Mouse (Mus musculus): ENCODE results near the gene Tspan15. TPM values are rescaled to one million over a fixed set of nuclear protein-coding genes. Genes with fewer than 3 reads are reported as not detected.

Gene Tspan15
- 19.4 and 23.2 TPM in 2 replicates for polyA plus RNA-seq (2015; fragmentation: Nextera tagmentation; extraction: Ambion mirVana)

- H3K9me3 ChIP-seq (replicated peaks; ENCODE audit: control insufficient read depth, low read length, poor library complexity, severe bottlenecking), result no peaks in the 10 kb centered on the region
- peak within 1 kb of the TSS; percentile 97 for H3K4me2 ChIP-seq (ENCODE audit: low read length)
- peaks cover 5% of the 10 kb centered on the region for H3K4me1 ChIP-seq (ENCODE audit: control insufficient read depth, insufficient read depth, low read length)
- H3K27me3 ChIP-seq (ENCODE audit: control insufficient read depth, insufficient read depth, low read depth, low read length), result no peaks in the 10 kb centered on the region
- under 1% methylated on average over 57 of the region's 59 CpGs for WGBS
- peak; percentile 97 for ATAC-seq
- H3K9ac ChIP-seq (ENCODE audit: low read depth, low read length), result peak within 1 kb of the TSS; percentile 75
- H3K27ac ChIP-seq (ENCODE audit: low read length), result no peak within 1 kb of the TSS
- no peaks in the 10 kb centered on the region for H3K36me3 ChIP-seq (ENCODE audit: control insufficient read depth, insufficient read depth, low read length)
- H3K4me3 ChIP-seq (ENCODE audit: low read depth, low read length), result peak within 1 kb of the TSS; percentile 73
Measured at GRCm38 (mm10) chr10:62230708-62231394, at the start of gene Tspan15. Tspan15 (minus strand) TSS chr10:62231251.

GRCm38 (mm10) chr10:62279671-62280070, 48.6 kb upstream of the Tspan15 start:
- H3K9me3 ChIP-seq (replicated peaks; ENCODE audit: control insufficient read depth, low read length, poor library complexity, severe bottlenecking), result no peaks in the 10 kb centered on the region

GRCm38 (mm10) chr10:62279066-62279465, 48.0 kb upstream of the Tspan15 start:
- no peak for ATAC-seq
- Histone ChIP-seq H3K9me3 (replicated peaks; ENCODE audit: control insufficient read depth, low read length, poor library complexity, severe bottlenecking) (no peaks in the 10 kb centered on the region), H3K36me3 (ENCODE audit: control insufficient read depth, insufficient read depth, low read length) (peaks cover 52% of the 10 kb centered on the region), H3K4me3 (ENCODE audit: low read depth, low read length) (no peak overlapping the region), H3K27ac (ENCODE audit: low read length) (no peak overlapping the region), H3K9ac (ENCODE audit: low read depth, low read length) (no peak overlapping the region), H3K27me3 (ENCODE audit: control insufficient read depth, insufficient read depth, low read depth, low read length) (no peaks in the 10 kb centered on the region), H3K4me2 (ENCODE audit: low read length) (no peak overlapping the region), H3K4me1 (ENCODE audit: control insufficient read depth, insufficient read depth, low read length) (no peaks in the 10 kb centered on the region)
- WGBS, result 79% methylated on average over 2 of the region's 3 CpGs

More at GRCm38 (mm10) chr10:62279671-62280070, 48.6 kb upstream of the Tspan15 start:
- Histone ChIP-seq H3K4me1 (ENCODE audit: control insufficient read depth, insufficient read depth, low read length) (no peaks in the 10 kb centered on the region), H3K27ac (ENCODE audit: low read length) (no peak overlapping the region), H3K36me3 (ENCODE audit: control insufficient read depth, insufficient read depth, low read length) (peaks cover 52% of the 10 kb centered on the region), H3K9ac (ENCODE audit: low read depth, low read length) (no peak overlapping the region), H3K27me3 (ENCODE audit: control insufficient read depth, insufficient read depth, low read depth, low read length) (no peaks in the 10 kb centered on the region), H3K4me3 (ENCODE audit: low read depth, low read length) (no peak overlapping the region), H3K4me2 (ENCODE audit: low read length) (no peak overlapping the region)
- WGBS, result 90% methylated on average over 4 of the region's 4 CpGs
- no peak for ATAC-seq

- H3K4me3 ChIP-seq (ENCODE audit: low read depth, low read length), result no peak overlapping the region
- ATAC-seq, result no peak
Measured at GRCm38 (mm10) chr10:62277499-62278293, 46.6 kb upstream of the Tspan15 start.

GRCm38 (mm10) chr10:62275235-62275634, 44.2 kb upstream of the Tspan15 start:
- WGBS, result 38% methylated on average over 4 of the region's 4 CpGs
- H3K27ac ChIP-seq (ENCODE audit: low read length), result no peak overlapping the region
- H3K4me1 ChIP-seq (ENCODE audit: control insufficient read depth, insufficient read depth, low read length), result no peaks in the 10 kb centered on the region
- no peak for ATAC-seq
- H3K36me3 ChIP-seq (ENCODE audit: control insufficient read depth, insufficient read depth, low read length), result peaks cover 37% of the 10 kb centered on the region
- no peaks in the 10 kb centered on the region for H3K9me3 ChIP-seq (replicated peaks; ENCODE audit: control insufficient read depth, low read length, poor library complexity, severe bottlenecking)
- H3K9ac ChIP-seq (ENCODE audit: low read depth, low read length), result no peak overlapping the region
- no peak overlapping the region for H3K4me2 ChIP-seq (ENCODE audit: low read length)
- H3K4me3 ChIP-seq (ENCODE audit: low read depth, low read length), result no peak overlapping the region
- no peaks in the 10 kb centered on the region for H3K27me3 ChIP-seq (ENCODE audit: control insufficient read depth, insufficient read depth, low read depth, low read length)

More at GRCm38 (mm10) chr10:62277499-62278293, 46.6 kb upstream of the Tspan15 start:
- H3K27me3 ChIP-seq (ENCODE audit: control insufficient read depth, insufficient read depth, low read depth, low read length), result no peaks in the 10 kb centered on the region
- no peaks in the 10 kb centered on the region for H3K9me3 ChIP-seq (replicated peaks; ENCODE audit: control insufficient read depth, low read length, poor library complexity, severe bottlenecking)
- H3K4me1 ChIP-seq (ENCODE audit: control insufficient read depth, insufficient read depth, low read length), result no peaks in the 10 kb centered on the region
- H3K4me2 ChIP-seq (ENCODE audit: low read length), result no peak overlapping the region
- peaks cover 44% of the 10 kb centered on the region for H3K36me3 ChIP-seq (ENCODE audit: control insufficient read depth, insufficient read depth, low read length)
- WGBS, result 95% methylated on average over 16 of the region's 19 CpGs
- no peak overlapping the region for H3K27ac ChIP-seq (ENCODE audit: low read length)
- H3K9ac ChIP-seq (ENCODE audit: low read depth, low read length), result no peak overlapping the region

GRCm38 (mm10) chr10:62269278-62269677, 38.2 kb upstream of the Tspan15 start:
- Histone ChIP-seq H3K4me1 (ENCODE audit: control insufficient read depth, insufficient read depth, low read length) (no peaks in the 10 kb centered on the region), H3K4me2 (ENCODE audit: low read length) (no peak overlapping the region), H3K27ac (ENCODE audit: low read length) (no peak overlapping the region), H3K4me3 (ENCODE audit: low read depth, low read length) (no peak overlapping the region), H3K9ac (ENCODE audit: low read depth, low read length) (no peak overlapping the region), H3K36me3 (ENCODE audit: control insufficient read depth, insufficient read depth, low read length) (peaks cover 30% of the 10 kb centered on the region), H3K27me3 (ENCODE audit: control insufficient read depth, insufficient read depth, low read depth, low read length) (no peaks in the 10 kb centered on the region), H3K9me3 (replicated peaks; ENCODE audit: control insufficient read depth, low read length, poor library complexity, severe bottlenecking) (no peaks in the 10 kb centered on the region)
- WGBS, result 85% methylated on average over 16 of the region's 16 CpGs
- no peak for ATAC-seq

GRCm38 (mm10) chr10:62264299-62264698, 33.2 kb upstream of the Tspan15 start:
- WGBS, result 72% methylated on average over 2 of the region's 2 CpGs
- H3K4me3 ChIP-seq (ENCODE audit: low read depth, low read length), result no peak overlapping the region
- no peak overlapping the region for H3K4me2 ChIP-seq (ENCODE audit: low read length)
- no peak overlapping the region for H3K9ac ChIP-seq (ENCODE audit: low read depth, low read length)
- no peaks in the 10 kb centered on the region for H3K9me3 ChIP-seq (replicated peaks; ENCODE audit: control insufficient read depth, low read length, poor library complexity, severe bottlenecking)
- H3K27me3 ChIP-seq (ENCODE audit: control insufficient read depth, insufficient read depth, low read depth, low read length), result no peaks in the 10 kb centered on the region
- no peaks in the 10 kb centered on the region for H3K4me1 ChIP-seq (ENCODE audit: control insufficient read depth, insufficient read depth, low read length)
- no peak overlapping the region for H3K27ac ChIP-seq (ENCODE audit: low read length)
- H3K36me3 ChIP-seq (ENCODE audit: control insufficient read depth, insufficient read depth, low read length), result peaks cover 2% of the 10 kb centered on the region
- no peak for ATAC-seq

GRCm38 (mm10) chr10:62261115-62261886, 30.2 kb upstream of the Tspan15 start:
- no peak overlapping the region for H3K4me3 ChIP-seq (ENCODE audit: low read depth, low read length)
- H3K27ac ChIP-seq (ENCODE audit: low read length), result no peak overlapping the region
- H3K27me3 ChIP-seq (ENCODE audit: control insufficient read depth, insufficient read depth, low read depth, low read length), result no peaks in the 10 kb centered on the region
- ATAC-seq, result peak; percentile 56
- 17% methylated on average over 18 of the region's 18 CpGs for WGBS
- no peaks in the 10 kb centered on the region for H3K4me1 ChIP-seq (ENCODE audit: control insufficient read depth, insufficient read depth, low read length)
- H3K36me3 ChIP-seq (ENCODE audit: control insufficient read depth, insufficient read depth, low read length), result no peaks in the 10 kb centered on the region
- H3K4me2 ChIP-seq (ENCODE audit: low read length), result no peak overlapping the region
- H3K9me3 ChIP-seq (replicated peaks; ENCODE audit: control insufficient read depth, low read length, poor library complexity, severe bottlenecking), result no peaks in the 10 kb centered on the region
- H3K9ac ChIP-seq (ENCODE audit: low read depth, low read length), result no peak overlapping the region

Measured in midbrain, embryonic 16.5 days (tissue).